Mouse (Mus musculus) kidney, adult 18-20 months (tissue): ENCODE measurements around the gene Dennd5b.
"Not testable (repeated sequence)": the region's sequence is repeated elsewhere in the genome, so short reads cannot be mapped to it uniquely, and the experiment has no call there.

Experiments
- DNase-seq: peaks from one replicate; pipeline ENCODE4 v3.0.0; 2021

The Dennd5b gene

DNA sequence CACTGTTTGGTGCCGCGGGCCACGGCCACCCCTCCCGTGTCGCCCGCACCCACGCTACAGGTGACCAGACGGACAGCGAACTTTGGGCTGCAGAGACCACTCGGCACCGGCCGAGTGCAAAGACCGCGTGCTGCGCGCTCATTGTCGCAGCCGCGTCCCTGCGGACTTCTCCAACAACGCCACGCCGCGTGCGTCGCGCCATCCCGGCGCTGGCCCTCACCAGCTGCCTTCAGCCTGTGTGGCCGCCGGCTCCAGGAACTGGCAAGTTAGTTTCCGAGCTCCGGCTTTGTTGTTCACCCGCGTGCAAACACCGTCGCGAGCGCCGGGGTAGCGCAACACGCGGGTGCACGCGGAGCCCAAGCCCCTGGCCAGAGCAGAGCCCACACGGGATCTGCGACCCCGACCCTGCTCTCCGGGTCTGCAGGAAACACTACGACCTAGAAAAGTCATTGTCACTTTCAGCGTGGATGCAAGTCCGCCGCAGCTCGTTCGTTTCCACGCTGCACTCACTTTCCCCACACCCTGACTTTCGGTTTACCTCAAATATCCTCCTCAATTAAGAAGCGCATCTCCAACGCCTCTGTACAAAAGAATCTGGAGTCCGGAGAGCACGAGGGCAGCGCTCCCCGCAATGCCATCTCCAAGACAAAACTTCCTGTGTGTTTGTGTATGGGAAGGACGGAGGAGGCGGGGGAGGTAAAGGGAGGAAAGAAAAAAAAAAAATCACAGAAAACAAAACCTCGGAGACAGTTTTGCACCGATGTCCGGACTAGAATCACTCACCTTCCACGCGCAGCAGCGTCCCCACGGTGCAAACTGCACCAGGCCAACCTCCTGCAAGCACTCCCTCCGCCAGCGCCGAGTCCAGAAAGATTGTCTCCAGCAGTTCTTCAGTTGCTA lies 155.7 kb downstream of the Dennd5b start:
- DNase-seq: peak; percentile 64

DNA sequence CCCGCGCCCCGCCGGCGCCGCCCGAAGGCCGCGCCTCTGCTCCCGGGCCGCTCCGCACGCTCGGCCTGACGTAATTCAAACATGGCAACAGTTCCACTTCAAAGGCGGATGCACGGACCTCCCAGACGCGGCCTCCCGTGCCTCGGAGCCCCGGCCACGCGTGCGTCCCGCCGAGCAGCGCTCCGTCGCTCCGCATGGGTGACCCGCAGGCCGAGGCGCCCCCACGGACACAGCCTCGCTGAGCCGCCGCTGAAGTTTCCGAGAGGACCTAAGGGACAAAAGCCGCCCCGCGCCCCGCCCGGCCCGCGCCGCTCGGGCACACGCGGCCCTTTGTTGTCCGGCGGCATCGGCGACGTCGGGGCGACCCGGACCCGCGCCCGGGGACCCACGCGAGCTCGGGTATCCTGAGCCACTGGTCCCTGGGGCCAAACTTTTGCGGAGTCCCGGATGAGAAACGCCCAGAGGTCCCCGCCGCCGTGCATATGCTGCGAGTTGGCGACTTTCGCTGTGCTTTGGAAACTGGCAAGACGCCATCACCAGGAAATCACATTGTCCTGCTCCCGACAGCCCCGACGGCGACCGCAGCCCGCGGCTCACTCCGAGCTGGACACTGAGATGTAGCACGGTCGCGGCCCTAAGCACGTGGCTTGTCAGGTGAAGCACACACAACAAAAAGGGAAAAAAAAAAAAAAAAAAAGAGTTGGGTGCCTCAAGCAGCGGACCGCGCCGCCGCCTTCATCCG lies 156.5 kb downstream of the Dennd5b start:
- peak; percentile 81 for DNase-seq

DNA sequence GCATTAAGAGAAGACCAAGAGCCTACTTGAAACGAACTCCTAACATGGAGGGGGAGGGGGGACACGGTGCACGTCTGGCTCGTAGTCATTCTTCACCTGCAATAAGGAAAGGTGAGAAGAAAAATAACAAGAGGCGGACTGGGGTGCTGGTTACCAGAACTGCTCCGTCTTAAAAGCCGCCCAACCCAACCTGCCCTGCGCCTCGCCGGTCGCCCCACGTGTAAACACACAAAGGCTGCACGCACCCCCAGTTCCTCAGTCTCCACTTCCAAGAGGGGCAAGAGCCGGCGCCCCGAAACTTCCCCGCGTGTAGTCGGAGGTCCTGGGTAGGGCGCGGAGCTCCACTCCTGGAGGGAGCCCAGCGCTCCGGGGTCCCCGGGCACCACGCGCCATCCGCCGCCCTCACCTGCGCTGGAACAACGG lies 157.1 kb downstream of the Dennd5b start:
- DNase-seq: no peak

DNA sequence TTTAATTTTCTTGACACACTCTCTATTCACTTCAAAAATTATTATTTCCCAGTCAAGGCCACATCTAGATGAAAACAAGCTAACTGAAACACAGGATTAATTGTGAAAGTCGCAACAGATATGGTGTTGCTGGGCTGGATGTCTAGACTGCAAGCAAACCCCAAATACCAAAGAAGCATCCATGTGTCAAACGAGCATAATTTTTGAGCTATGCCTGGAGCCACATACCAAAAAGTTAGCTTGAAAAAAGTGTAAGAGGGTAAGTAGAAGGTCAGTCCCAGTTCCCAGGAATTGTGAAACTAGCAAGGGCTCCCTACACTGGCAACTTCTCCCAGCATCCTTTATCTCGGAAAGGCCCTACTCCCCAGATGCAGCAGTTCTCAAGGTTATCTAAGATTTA lies 157.8 kb downstream of the Dennd5b start:
- DNase-seq: no peak

DNA sequence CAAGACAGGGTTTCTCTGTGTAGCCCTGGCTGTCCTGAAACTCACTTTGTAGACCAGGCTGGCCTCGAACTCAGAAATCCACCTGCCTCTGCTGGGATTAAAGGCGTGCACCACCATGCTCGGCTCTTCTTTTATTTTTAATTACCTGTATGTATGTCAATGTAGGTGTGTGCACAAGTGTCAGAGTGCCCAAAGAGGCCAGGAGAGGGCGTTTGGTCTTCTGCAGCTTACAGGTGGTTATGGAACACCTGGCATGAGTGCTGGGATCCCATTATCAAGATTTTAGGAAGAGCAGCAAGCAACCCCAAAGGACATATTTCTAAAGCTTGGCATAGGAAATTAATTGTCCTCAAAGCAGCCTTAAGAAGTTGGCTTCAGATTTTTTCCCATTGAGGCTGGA lies 159.1 kb downstream of the Dennd5b start:
- DNase-seq: no peak

DNA sequence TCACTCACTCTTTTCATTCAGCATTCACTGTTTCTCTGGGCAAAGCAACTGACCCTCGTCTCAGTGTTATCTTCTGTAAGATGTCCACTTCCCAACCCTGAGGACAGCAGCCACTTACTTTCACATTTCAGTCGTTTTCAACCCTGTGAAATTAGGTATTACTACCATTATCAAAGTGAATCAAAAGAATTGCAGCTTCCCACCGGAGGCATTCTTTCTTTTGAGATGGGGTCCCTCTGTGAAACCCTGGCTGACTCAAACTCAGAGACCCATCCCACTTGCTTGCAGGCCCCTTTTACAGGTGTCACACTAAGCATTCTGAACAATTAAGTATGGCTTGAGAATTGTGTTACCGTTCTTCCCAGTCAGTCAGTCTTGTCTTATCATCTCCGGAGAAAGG lies 159.6 kb downstream of the Dennd5b start:
- no peak for DNase-seq

DNA sequence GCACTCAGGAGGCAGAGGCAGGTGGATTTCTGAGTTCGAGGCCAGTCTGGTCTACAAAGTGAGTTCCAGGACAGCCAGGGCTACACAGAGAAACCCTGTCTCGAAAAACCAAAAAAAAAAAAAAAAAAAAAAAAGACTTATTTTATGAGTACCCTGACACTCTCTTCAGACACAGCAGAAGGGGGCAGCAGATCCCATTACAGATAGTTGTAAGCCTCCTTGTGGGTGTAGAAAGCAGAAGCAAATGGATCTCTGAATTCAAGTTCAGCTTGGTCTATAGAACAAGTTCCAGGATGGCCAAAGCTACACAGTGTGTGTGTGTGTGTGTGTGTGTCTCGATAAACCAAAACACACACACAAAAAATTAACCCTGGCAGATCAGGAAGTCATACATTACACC lies 161.1 kb downstream of the Dennd5b start:
- not testable (repeated sequence) for DNase-seq
